Mouse (Mus musculus) bone marrow, adult 2 months (tissue): ENCODE data around the gene Gm21970.

Source experiments
- CTCF ChIP-seq: fragments of 200-500 bp; IDR thresholded peaks from 2 replicates; pipeline ENCODE4 v1.5.1; 2011; ENCODE audit warnings: low read length, control low read depth; ENCODE audit not compliant: control insufficient read depth, insufficient read depth
- POLR2A ChIP-seq: fragments of 200-500 bp; IDR thresholded peaks from 2 replicates; pipeline ENCODE4 v1.6.1; 2011; ENCODE audit warnings: low read depth, mild to moderate bottlenecking, control low read depth, low read length, borderline replicate concordance; ENCODE audit not compliant: control insufficient read depth

DNA sequence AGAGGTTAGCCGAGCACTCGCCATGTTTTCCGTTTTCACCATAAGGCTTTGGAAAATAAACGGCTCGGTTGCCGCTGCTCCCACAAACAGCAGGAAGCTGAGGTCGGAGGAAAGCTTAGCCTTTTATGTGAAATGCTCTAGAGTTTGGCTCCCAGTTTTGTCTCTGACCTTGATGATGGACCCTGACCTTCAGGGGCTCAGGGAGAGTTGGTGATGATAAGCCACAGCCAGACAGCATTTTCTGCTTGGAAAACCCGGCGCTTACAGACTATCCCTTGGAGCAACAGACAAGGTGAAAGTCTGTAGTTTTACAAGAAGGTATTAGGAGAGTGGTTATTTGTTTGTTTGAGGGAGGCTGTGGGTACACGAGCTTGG, 34.0 kb upstream of the Gm21970 start:
- no peak for TF ChIP-seq POLR2A
- TF ChIP-seq CTCF: no peak
